8 mouse cellular contexts compared by ENCODE assay signal in genomic region chr5:3340340-3341058, GRCm38 (mm10). TPM values are rescaled to one million over a fixed set of nuclear protein-coding genes. Genes with fewer than 3 reads are reported as not detected.
DNase-seq lines count a peak whose midpoint lies in the region; ATAC-seq lines count a peak whose summit lies in the region.
"Not testable (repeated sequence)": the region's sequence is repeated elsewhere in the genome, so short reads cannot be mapped to it uniquely, and the experiment has no call there.

No protein-coding gene starts in this region.

- intact Hi-C loops in heart, postnatal 10 days (cut with DNase I): loop anchor here (5.0 kb wide), 2 partner anchors 92 to 118 kb away; no protein-coding TSS in a partner anchor

- H3K9me3 ChIP-seq in forebrain, embryonic 14.5 days (replicated peaks; ENCODE audit: control insufficient read depth, low read length); kidney, embryonic 15.5 days (replicated peaks); liver, embryonic 13.5 days (replicated peaks); midbrain, embryonic 14.5 days (ENCODE audit: control insufficient read depth, low read length); stomach, embryonic 14.5 days (ENCODE audit: control insufficient read depth, low read depth, low read length): not testable (repeated sequence)

- H3K27ac ChIP-seq in brown adipose tissue, adult 24 weeks (replicated peaks; ENCODE audit: low read depth, low read length); forebrain, embryonic 14.5 days (ENCODE audit: low read depth, low read length); kidney, embryonic 15.5 days; liver, embryonic 13.5 days; midbrain, embryonic 14.5 days (replicated peaks; ENCODE audit: low read depth, low read length); stomach, embryonic 14.5 days (ENCODE audit: low read length): not testable (repeated sequence)

- H3K36me3 ChIP-seq in forebrain, embryonic 14.5 days (ENCODE audit: control insufficient read depth, insufficient read depth, low read length); kidney, embryonic 15.5 days; liver, embryonic 13.5 days; midbrain, embryonic 14.5 days (ENCODE audit: control insufficient read depth, insufficient read depth, low read length); stomach, embryonic 14.5 days (ENCODE audit: control insufficient read depth, insufficient read depth, low read length): not testable (repeated sequence)

- 2% methylated on average over 15 of the region's 15 CpGs for WGBS in forebrain, embryonic 14.5 days
- 2% methylated on average over 15 of the region's 15 CpGs for WGBS in kidney, embryonic 15.5 days
- 2% methylated on average over 15 of the region's 15 CpGs for WGBS in liver, embryonic 13.5 days (ENCODE audit: insufficient replicate concordance)
- 4% methylated on average over 15 of the region's 15 CpGs for WGBS in midbrain, embryonic 14.5 days
- 2% methylated on average over 15 of the region's 15 CpGs for whole genome bisulfite sequencing in stomach, embryonic 14.5 days

- H3K4me3 ChIP-seq in brown adipose tissue, adult 24 weeks (ENCODE audit: insufficient read depth, low read depth, low read length): peak overlapping the region; percentile 82
- peak overlapping the region; percentile 56 for H3K4me3 ChIP-seq in forebrain, embryonic 14.5 days (ENCODE audit: low read depth, low read length)
- peak overlapping the region; percentile 70 for H3K4me3 ChIP-seq in kidney, embryonic 15.5 days (replicated peaks)
- peak overlapping the region; percentile 73 for H3K4me3 ChIP-seq in liver, embryonic 13.5 days (replicated peaks)
- peak overlapping the region; percentile 53 for H3K4me3 ChIP-seq in midbrain, embryonic 14.5 days (replicated peaks; ENCODE audit: low read depth, low read length)
- peak overlapping the region; percentile 75 for H3K4me3 ChIP-seq in stomach, embryonic 14.5 days (ENCODE audit: low read depth, low read length)

- peak overlapping the region; percentile 69 for H3K9ac ChIP-seq in forebrain, embryonic 14.5 days (ENCODE audit: low read length)
- H3K9ac ChIP-seq in kidney, embryonic 15.5 days: peak overlapping the region; percentile 68; the same call in 1 of the 2 replicates
- H3K9ac ChIP-seq in liver, embryonic 13.5 days: peak overlapping the region; percentile 79
- H3K9ac ChIP-seq in midbrain, embryonic 14.5 days (replicated peaks; ENCODE audit: low read length): peak overlapping the region; percentile 57; the same call in 1 of the 2 replicates
- peak overlapping the region; percentile 68 for H3K9ac ChIP-seq in stomach, embryonic 14.5 days (replicated peaks; ENCODE audit: low read depth, low read length)

- not testable (repeated sequence) for ATAC-seq in forebrain, embryonic 14.5 days; kidney, embryonic 15.5 days (replicated peaks; ENCODE audit: low FRiP score); liver, embryonic 13.5 days (ENCODE audit: low read depth); midbrain, embryonic 14.5 days (ENCODE audit: low FRiP score, low TSS enrichment); stomach, embryonic 14.5 days (ENCODE audit: insufficient number of reproducible peaks, insufficient read depth, low FRiP score, low read depth)

- H3K4me1 ChIP-seq in brown adipose tissue, adult 24 weeks (ENCODE audit: control insufficient read depth, insufficient read depth, insufficient read length, low read length); forebrain, embryonic 14.5 days (ENCODE audit: control insufficient read depth, insufficient read depth, low read length); stomach, embryonic 14.5 days (ENCODE audit: control insufficient read depth, insufficient read depth, low read length): not testable (repeated sequence)
- peaks cover 10% of the 10 kb centered on the region for H3K4me1 ChIP-seq in kidney, embryonic 15.5 days
- peaks cover 17% of the 10 kb centered on the region for H3K4me1 ChIP-seq in liver, embryonic 13.5 days (replicated peaks)
- 0 out of 2 replicates have a peak, but pooled peaks cover 17% of the 10 kb centered on the region for H3K4me1 ChIP-seq in midbrain, embryonic 14.5 days (ENCODE audit: control insufficient read depth, insufficient read depth, low read length)

- H3K4me2 ChIP-seq in forebrain, embryonic 14.5 days (ENCODE audit: low read length): peak overlapping the region; percentile 96
- H3K4me2 ChIP-seq in kidney, embryonic 15.5 days: peak overlapping the region; percentile 99
- peak overlapping the region; percentile 97 for H3K4me2 ChIP-seq in liver, embryonic 13.5 days
- H3K4me2 ChIP-seq in midbrain, embryonic 14.5 days (ENCODE audit: low read length): peak overlapping the region; percentile 90
- H3K4me2 ChIP-seq in stomach, embryonic 14.5 days (replicated peaks; ENCODE audit: low read depth, low read length): peak overlapping the region; percentile 82

- peak; percentile 13 to 14 for DNase-seq in B cell, adult 2 months
- DNase-seq in forebrain, embryonic 14.5 days (ENCODE audit: low spot score): peak; percentile 40
- DNase-seq in heart, postnatal 10 days: peak; percentile 29 to 32
- not testable (repeated sequence) for DNase-seq in liver, embryonic 13.5 days
- peak; percentile 11 for DNase-seq in midbrain, embryonic 14.5 days

- H3K27me3 ChIP-seq in forebrain, embryonic 14.5 days (replicated peaks; ENCODE audit: control insufficient read depth, insufficient read depth, low read length); stomach, embryonic 14.5 days (ENCODE audit: control insufficient read depth, insufficient read depth, low read length): not testable (repeated sequence)
- H3K27me3 ChIP-seq in kidney, embryonic 15.5 days: peaks cover 15% of the 10 kb centered on the region
- peaks cover 12% of the 10 kb centered on the region; the same call in 1 of the 2 replicates for H3K27me3 ChIP-seq in liver, embryonic 13.5 days
- peaks cover 26% of the 10 kb centered on the region for H3K27me3 ChIP-seq in midbrain, embryonic 14.5 days (ENCODE audit: control insufficient read depth, insufficient read depth, low read length)

RNA-seq across cellular contexts. Expression of gene Cdk6, which starts 0.8 kb away (rescaled TPM):
- polyA plus RNA-seq in brown adipose tissue, adult 24 weeks (2012; ENCODE audit: insufficient read depth, insufficient read length, missing spikeins): 3.8 and 4.7 TPM in 2 replicates
- 17.2 and 23.5 TPM in 2 replicates for polyA plus RNA-seq in forebrain, embryonic 14.5 days (2014; fragmentation: Nextera tagmentation; extraction: Ambion mirVana)
- 10 to 100 TPM; 41.9 to 48.2 TPM for total RNA-seq in heart, postnatal 10 days (2021)
- 21.0 and 22.3 TPM in 2 replicates for polyA plus RNA-seq in kidney, embryonic 15.5 days (2015; fragmentation: Nextera tagmentation; extraction: Ambion mirVana)
- polyA plus RNA-seq in liver, embryonic 13.5 days (2015; fragmentation: Nextera tagmentation; extraction: Ambion mirVana): 23.0 and 26.0 TPM in 2 replicates
- polyA plus RNA-seq in midbrain, embryonic 14.5 days (2014; fragmentation: Nextera tagmentation; extraction: Ambion mirVana): 8.7 and 15.9 TPM in 2 replicates
- 36.8 and 40.9 TPM in 2 replicates for polyA plus RNA-seq in stomach, embryonic 14.5 days (2014; fragmentation: Nextera tagmentation; extraction: Ambion mirVana)
